Mouse (Mus musculus) MEL (cell line): ENCODE measurements at regions not wholly inside any gene's neighbourhood (a gene's known extent, or its start where the extent isn't known, plus 50 kb on each side); places are given as distances from the start of the nearest gene placed in this dataset.
"Not testable (repeated sequence)": the region's sequence is repeated elsewhere in the genome, so short reads cannot be mapped to it uniquely, and the experiment has no call there.

Experiments
- DNase-seq: peaks from one replicate; pipeline ENCODE4 v3.0.0; 2011; ENCODE audit warnings: low read depth, low spot score
- H3K27ac ChIP-seq: 2 replicates; pipeline ENCODE4 v1.5.1; 2012; ENCODE audit warnings: low read depth, mild to moderate bottlenecking, control low read depth, low read length, moderate library complexity; ENCODE audit not compliant: control insufficient read depth
- H3K27me3 ChIP-seq, 2 experiments: fragments of 150-350 bp in 1 of 2; sonication (generic) in 1 of 2; 2 replicates each; pipeline ENCODE4 v1.6.1; 2012; ENCODE audit warnings: low read length in 2 of 2, mild to moderate bottlenecking in 2 of 2, improper control_type of control experiment in 1 of 2, moderate library complexity in 1 of 2; ENCODE audit not compliant: insufficient read depth in 2 of 2, control insufficient read depth in 1 of 2
- H3K36me3 ChIP-seq, 2 experiments: 2 replicates each; pipeline ENCODE4 v1.6.1; 2012 to 2014; ENCODE audit warnings: low read length in 2 of 2, improper control_type of control experiment in 1 of 2, inconsistent platforms in 1 of 2, mild to moderate bottlenecking in 1 of 2; ENCODE audit not compliant: insufficient read depth in 2 of 2, control insufficient read depth in 1 of 2
- H3K4me1 ChIP-seq, 2 experiments: fragments of 150-350 bp in 1 of 2; sonication (generic) in 1 of 2; 2 replicates each; pipeline ENCODE4 v1.6.1; 2012; ENCODE audit warnings: low read length in 2 of 2, improper control_type of control experiment in 1 of 2, mild to moderate bottlenecking in 1 of 2; ENCODE audit not compliant: insufficient read depth in 2 of 2, control insufficient read depth in 1 of 2
- H3K4me3 ChIP-seq, 2 experiments: fragments of 150-350 bp in 1 of 2; sonication (generic) in 1 of 2; 2 replicates each; pipeline ENCODE4 v1.5.1; 2012; ENCODE audit warnings: low read depth in 2 of 2, low read length in 2 of 2, mild to moderate bottlenecking in 2 of 2, moderate library complexity in 2 of 2, control low read depth in 1 of 2, improper control_type of control experiment in 1 of 2; ENCODE audit not compliant: control insufficient read depth in 1 of 2, insufficient read depth in 1 of 2
- H3K79me2 ChIP-seq: 2 replicates; pipeline ENCODE4 v1.6.1; 2012; ENCODE audit warnings: mild to moderate bottlenecking, low read length, moderate library complexity; ENCODE audit not compliant: control insufficient read depth, poor library complexity, insufficient read depth
- H3K9ac ChIP-seq: 2 replicates; pipeline ENCODE4 v1.6.1; 2012; ENCODE audit warnings: low read depth, mild to moderate bottlenecking, control low read depth, low read length, moderate library complexity; ENCODE audit not compliant: control insufficient read depth, poor library complexity, severe bottlenecking
- H3K9me3 ChIP-seq: fragments of 150-350 bp; sonication (generic); replicated peaks from 2 replicates; pipeline ENCODE4 v1.6.1; 2012; ENCODE audit warnings: mild to moderate bottlenecking, low read length, improper control_type of control experiment, moderate library complexity; ENCODE audit not compliant: insufficient read depth
- CHD1 ChIP-seq: IDR thresholded peaks from 2 replicates; pipeline ENCODE4 v1.6.1; 2012; ENCODE audit warnings: low read depth, mild to moderate bottlenecking, inconsistent platforms, low read length, improper control_type of control experiment
- ETS1 ChIP-seq: IDR thresholded peaks from 2 replicates; pipeline ENCODE4 v1.6.1; 2012; ENCODE audit warnings: low read depth, mild to moderate bottlenecking, inconsistent platforms, low read length, improper control_type of control experiment, moderate library complexity
- GABPA ChIP-seq: IDR thresholded peaks from 2 replicates; pipeline ENCODE4 v1.6.1; 2012; ENCODE audit warnings: low read depth, mild to moderate bottlenecking, inconsistent platforms, low read length, improper control_type of control experiment, moderate library complexity
- HCFC1 ChIP-seq: IDR thresholded peaks from 2 replicates; pipeline ENCODE4 v1.6.1; 2012; ENCODE audit warnings: low read depth, mild to moderate bottlenecking, inconsistent platforms, low read length, improper control_type of control experiment, moderate library complexity
- MAFK ChIP-seq: IDR thresholded peaks from 2 replicates; pipeline ENCODE4 v1.6.1; 2011; ENCODE audit warnings: low read depth, mild to moderate bottlenecking, low read length, improper control_type of control experiment, borderline replicate concordance
- MAZ ChIP-seq: IDR thresholded peaks from 2 replicates; pipeline ENCODE4 v1.6.1; 2012; ENCODE audit warnings: low read depth, mild to moderate bottlenecking, inconsistent platforms, low read length, improper control_type of control experiment
- MYC ChIP-seq: IDR thresholded peaks from 2 replicates; pipeline ENCODE4 v1.6.1; 2011; ENCODE audit warnings: low read depth, mild to moderate bottlenecking, low read length, improper control_type of control experiment, moderate library complexity
- NRF1 ChIP-seq: IDR thresholded peaks from 2 replicates; pipeline ENCODE4 v1.6.1; 2014; ENCODE audit warnings: low read depth, mild to moderate bottlenecking, inconsistent platforms, low read length, improper control_type of control experiment, moderate library complexity; ENCODE audit not compliant: poor library complexity, insufficient read depth, severe bottlenecking
- POLR2A ChIP-seq, 2 experiments: IDR thresholded peaks; 2 replicates each; pipeline ENCODE4 v1.6.1; 2011 to 2012; ENCODE audit warnings: low read length in 2 of 2, mild to moderate bottlenecking in 2 of 2, control low read depth in 1 of 2, improper control_type of control experiment in 1 of 2, low read depth in 1 of 2, moderate library complexity in 1 of 2; ENCODE audit not compliant: control insufficient read depth in 1 of 2, insufficient read depth in 1 of 2, poor library complexity in 1 of 2
- POLR2AphosphoS5 ChIP-seq: IDR thresholded peaks from 2 replicates; pipeline ENCODE4 v1.6.1; 2012; ENCODE audit warnings: low read depth, borderline replicate concordance, mild to moderate bottlenecking, inconsistent platforms, low read length, moderate library complexity, mixed read lengths
- SIN3A ChIP-seq: IDR thresholded peaks from 2 replicates; pipeline ENCODE4 v1.6.1; 2012; ENCODE audit warnings: low read length, improper control_type of control experiment, inconsistent platforms
- SMC3 ChIP-seq: IDR thresholded peaks from 2 replicates; pipeline ENCODE4 v1.6.1; 2011; ENCODE audit warnings: low read depth, low read length, improper control_type of control experiment
- TAL1 ChIP-seq: IDR thresholded peaks from 2 replicates; pipeline ENCODE4 v1.6.1; 2012; ENCODE audit warnings: mild to moderate bottlenecking, inconsistent platforms, low read length, moderate library complexity, mixed read lengths
- TCF12 ChIP-seq: IDR thresholded peaks from 2 replicates; pipeline ENCODE4 v1.6.1; 2014; ENCODE audit warnings: low read depth, mild to moderate bottlenecking, inconsistent platforms, low read length, improper control_type of control experiment, moderate library complexity
- UBTF ChIP-seq: IDR thresholded peaks from 2 replicates; pipeline ENCODE4 v1.6.1; 2012; ENCODE audit warnings: low read depth, mild to moderate bottlenecking, inconsistent platforms, low read length, improper control_type of control experiment, moderate library complexity, borderline replicate concordance; ENCODE audit not compliant: insufficient read depth
- ZKSCAN1 ChIP-seq: IDR thresholded peaks from 2 replicates; pipeline ENCODE4 v1.6.1; 2012; ENCODE audit warnings: low read depth, mild to moderate bottlenecking, inconsistent platforms, low read length, improper control_type of control experiment, moderate library complexity
- ZMIZ1 ChIP-seq: IDR thresholded peaks from 2 replicates; pipeline ENCODE4 v1.6.1; 2012; ENCODE audit warnings: low read depth, mild to moderate bottlenecking, inconsistent platforms, low read length, improper control_type of control experiment, moderate library complexity

- Histone ChIP-seq H3K4me3 (no peak overlapping the region), H3K9ac (no peak overlapping the region), H3K9me3 (no peaks in the 10 kb centered on the region), H3K27me3 (no peaks in the 10 kb centered on the region), H3K79me2 (no peaks in the 10 kb centered on the region), H3K36me3 (no peaks in the 10 kb centered on the region), H3K4me1 (no peaks in the 10 kb centered on the region), H3K27ac (no peak overlapping the region)
- TF ChIP-seq MAFK = no peak
- no peak for TF ChIP-seq ETS1
- no peak for TF ChIP-seq HCFC1
- TF ChIP-seq CHD1 = no peak
- TF ChIP-seq SMC3 = no peak
- no peak for TF ChIP-seq ZKSCAN1
- no peak for TF ChIP-seq MYC
- TF ChIP-seq SIN3A = no peak
- no peak for TF ChIP-seq UBTF
- no peak for TF ChIP-seq ZMIZ1
- no peak for TF ChIP-seq GABPA
- TF ChIP-seq POLR2A (IDR thresholded peaks at IDR 0.05; ENCODE audit: control insufficient read depth in 1 of 2, insufficient read depth in 1 of 2, low read depth in 1 of 2, low read length in 2 of 2, poor library complexity in 1 of 2) = no peak
- TF ChIP-seq POLR2AphosphoS5 = no peak
- no peak for TF ChIP-seq TCF12
- TF ChIP-seq TAL1 = no peak
- no peak for TF ChIP-seq NRF1
- TF ChIP-seq MAZ = no peak
- DNase-seq = no peak
These were observed 1601.0 kb upstream of the Tacstd2 start for GRCm38 (mm10) chr6:69136628-69137027.

GRCm38 (mm10) chr6:69125669-69126068 lies 1590.1 kb upstream of the Tacstd2 start:
- H3K9me3 ChIP-seq, H3K9ac ChIP-seq, H3K27ac ChIP-seq, H3K79me2 ChIP-seq, H3K4me1 ChIP-seq, H3K4me3 ChIP-seq, DNase-seq, H3K27me3 ChIP-seq, H3K36me3 ChIP-seq: not testable (repeated sequence)

GRCm38 (mm10) chr6:69124832-69125231 lies 1589.2 kb upstream of the Tacstd2 start:
- H3K27me3 ChIP-seq, H3K36me3 ChIP-seq, H3K4me1 ChIP-seq, H3K9me3 ChIP-seq, DNase-seq, H3K9ac ChIP-seq, H3K27ac ChIP-seq, H3K79me2 ChIP-seq, H3K4me3 ChIP-seq: not testable (repeated sequence)
